Mouse (Mus musculus): ENCODE data around the gene Syt15. TPM values are rescaled to one million over a fixed set of nuclear protein-coding genes. Genes with fewer than 3 reads are reported as not detected.

Syt15 gene
- polyA plus RNA-seq, 1 experiment from 2014 or later, result 0.13 TPM

- Histone ChIP-seq H3K4me2 (ENCODE audit: low read depth, severe bottlenecking) (no peak overlapping the region), H3K27ac (replicated peaks; ENCODE audit: low read depth, low read length) (no peak overlapping the region), H3K4me1 (ENCODE audit: control insufficient read depth, insufficient read depth, low read length) (no peaks in the 10 kb centered on the region), H3K27me3 (ENCODE audit: control insufficient read depth, insufficient read depth, low read length) (no peaks in the 10 kb centered on the region), H3K9me3 (ENCODE audit: control insufficient read depth, low read length) (no peaks in the 10 kb centered on the region), H3K9ac (ENCODE audit: low read length) (no peak overlapping the region), H3K36me3 (ENCODE audit: control insufficient read depth, insufficient read depth, low read length) (0 out of 2 replicates have a peak, but pooled peaks cover 2% of the 10 kb centered on the region), H3K4me3 (ENCODE audit: low read depth, low read length) (no peak overlapping the region)
- DNase-seq (ENCODE audit: low spot score) (no peak), ATAC-seq (ENCODE audit: insufficient number of reproducible peaks, low FRiP score, low TSS enrichment, low read depth) (no peak)
- WGBS, result 84% methylated on average over 9 of the region's 9 CpGs
Measured at GRCm38 (mm10) chr14:34268046-34268445, 48.7 kb downstream of the Syt15 start.

DNA sequence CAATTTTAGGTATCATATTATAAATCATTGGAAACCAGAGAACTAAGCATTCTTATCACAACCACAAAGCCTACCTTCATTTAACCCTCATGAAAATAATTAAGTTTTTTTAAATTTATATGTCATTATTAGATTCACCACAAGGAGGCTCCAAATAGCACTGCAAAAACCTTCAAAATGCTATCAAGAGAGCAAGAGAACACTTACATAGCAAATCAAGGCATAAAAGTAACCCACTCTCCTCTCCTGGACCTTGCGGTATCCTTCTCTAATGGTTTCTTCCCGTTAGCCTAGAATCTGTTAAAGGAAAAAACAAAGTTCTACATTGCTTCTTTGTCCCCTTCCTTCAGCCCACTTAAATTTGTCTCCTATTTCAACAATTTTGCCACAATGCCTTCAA is 53.9 kb downstream of the Syt15 start:
- no peak for DNase-seq (ENCODE audit: low spot score)
- H3K4me1 ChIP-seq (ENCODE audit: control insufficient read depth, insufficient read depth, low read length), result no peaks in the 10 kb centered on the region
- H3K27me3 ChIP-seq (ENCODE audit: control insufficient read depth, insufficient read depth, low read length), result no peaks in the 10 kb centered on the region
- H3K4me2 ChIP-seq (ENCODE audit: low read depth, severe bottlenecking), result no peak overlapping the region
- no peaks in the 10 kb centered on the region for H3K9me3 ChIP-seq (ENCODE audit: control insufficient read depth, low read length)
- ATAC-seq (ENCODE audit: insufficient number of reproducible peaks, low FRiP score, low TSS enrichment, low read depth), result no peak
- no peak overlapping the region for H3K9ac ChIP-seq (ENCODE audit: low read length)
- no peaks in the 10 kb centered on the region for H3K36me3 ChIP-seq (ENCODE audit: control insufficient read depth, insufficient read depth, low read length)
- no peak overlapping the region for H3K27ac ChIP-seq (replicated peaks; ENCODE audit: low read depth, low read length)
- 72% methylated on average over 2 of the region's 2 CpGs for WGBS
- no peak overlapping the region for H3K4me3 ChIP-seq (ENCODE audit: low read depth, low read length)

- H3K4me2 ChIP-seq (ENCODE audit: low read depth, severe bottlenecking), result no peak overlapping the region
- DNase-seq (ENCODE audit: low spot score), result no peak
- 90% methylated on average over 3 of the region's 3 CpGs for WGBS
Measured at GRCm38 (mm10) chr14:34274141-34274540, 54.7 kb downstream of the Syt15 start.

DNA sequence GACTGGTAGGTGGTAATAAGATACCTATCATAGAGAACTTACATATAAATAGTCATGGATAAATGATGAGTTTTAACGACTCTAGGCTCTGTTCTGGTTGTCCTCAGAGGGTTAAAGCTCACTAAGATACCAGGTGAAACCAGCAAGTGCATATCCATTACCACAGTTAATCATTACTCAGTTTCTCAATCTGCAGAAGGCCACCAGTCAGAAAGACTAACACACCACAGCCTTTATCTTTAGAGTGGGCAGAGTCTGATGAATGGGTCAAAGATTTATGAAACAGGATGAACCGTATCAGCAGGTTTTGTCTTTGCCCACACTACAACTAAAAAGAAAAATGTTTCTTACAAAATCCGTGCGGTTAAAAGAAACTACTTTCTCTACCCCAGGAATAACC is 55.8 kb downstream of the Syt15 start:
- H3K4me1 ChIP-seq (ENCODE audit: control insufficient read depth, insufficient read depth, low read length), result no peaks in the 10 kb centered on the region
- no peak for ATAC-seq (ENCODE audit: insufficient number of reproducible peaks, low FRiP score, low TSS enrichment, low read depth)
- DNase-seq (ENCODE audit: low spot score), result no peak

More at GRCm38 (mm10) chr14:34274141-34274540, 54.7 kb downstream of the Syt15 start:
- H3K9ac ChIP-seq (ENCODE audit: low read length), result no peak overlapping the region
- no peak for ATAC-seq (ENCODE audit: insufficient number of reproducible peaks, low FRiP score, low TSS enrichment, low read depth)
- H3K4me1 ChIP-seq (ENCODE audit: control insufficient read depth, insufficient read depth, low read length), result no peaks in the 10 kb centered on the region
- H3K9me3 ChIP-seq (ENCODE audit: control insufficient read depth, low read length), result no peaks in the 10 kb centered on the region
- H3K36me3 ChIP-seq (ENCODE audit: control insufficient read depth, insufficient read depth, low read length), result no peaks in the 10 kb centered on the region
- H3K27me3 ChIP-seq (ENCODE audit: control insufficient read depth, insufficient read depth, low read length), result no peaks in the 10 kb centered on the region
- H3K27ac ChIP-seq (replicated peaks; ENCODE audit: low read depth, low read length), result no peak overlapping the region
- no peak overlapping the region for H3K4me3 ChIP-seq (ENCODE audit: low read depth, low read length)

GRCm38 (mm10) chr14:34279726-34280125 is 60.3 kb downstream of the Syt15 start:
- ATAC-seq (ENCODE audit: insufficient number of reproducible peaks, low FRiP score, low TSS enrichment, low read depth), result no peak
- no peak overlapping the region for H3K4me3 ChIP-seq (ENCODE audit: low read depth, low read length)
- 86% methylated on average over 4 of the region's 4 CpGs for WGBS
- no peak overlapping the region for H3K4me2 ChIP-seq (ENCODE audit: low read depth, severe bottlenecking)
- DNase-seq (ENCODE audit: low spot score), result no peak
- no peaks in the 10 kb centered on the region for H3K36me3 ChIP-seq (ENCODE audit: control insufficient read depth, insufficient read depth, low read length)
- no peaks in the 10 kb centered on the region for H3K9me3 ChIP-seq (ENCODE audit: control insufficient read depth, low read length)
- no peaks in the 10 kb centered on the region for H3K27me3 ChIP-seq (ENCODE audit: control insufficient read depth, insufficient read depth, low read length)
- H3K9ac ChIP-seq (ENCODE audit: low read length), result no peak overlapping the region
- no peaks in the 10 kb centered on the region for H3K4me1 ChIP-seq (ENCODE audit: control insufficient read depth, insufficient read depth, low read length)
- no peak overlapping the region for H3K27ac ChIP-seq (replicated peaks; ENCODE audit: low read depth, low read length)

More for the DNA sequence above, 55.8 kb downstream of the Syt15 start:
- Histone ChIP-seq H3K4me2 (ENCODE audit: low read depth, severe bottlenecking) (no peak overlapping the region), H3K36me3 (ENCODE audit: control insufficient read depth, insufficient read depth, low read length) (no peaks in the 10 kb centered on the region), H3K9ac (ENCODE audit: low read length) (no peak overlapping the region), H3K9me3 (ENCODE audit: control insufficient read depth, low read length) (no peaks in the 10 kb centered on the region), H3K27ac (replicated peaks; ENCODE audit: low read depth, low read length) (no peak overlapping the region), H3K27me3 (ENCODE audit: control insufficient read depth, insufficient read depth, low read length) (no peaks in the 10 kb centered on the region), H3K4me3 (ENCODE audit: low read depth, low read length) (no peak overlapping the region)
- 94% methylated on average over 4 of the region's 4 CpGs for WGBS

Other genes with a start within 250 kb of the Syt15 start
- 0.08 and 0.09 TPM in 2 replicates for gene Zfp488, start 240.8 kb upstream of the Syt15 start, polyA plus RNA-seq (2014; fragmentation: Nextera tagmentation; extraction: Ambion mirVana)
- not detected in 2 replicates for gene Gm30083, start 204.4 kb upstream of the Syt15 start, polyA plus RNA-seq (2014; fragmentation: Nextera tagmentation; extraction: Ambion mirVana)
- not detected in 2 replicates for gene Gm5460, start 202.8 kb upstream of the Syt15 start, polyA plus RNA-seq (2014; fragmentation: Nextera tagmentation; extraction: Ambion mirVana)
- gene Antxrl, start 166.9 kb upstream of the Syt15 start, polyA plus RNA-seq (2014; fragmentation: Nextera tagmentation; extraction: Ambion mirVana), result not detected in 2 replicates
- 1.5 and 2.4 TPM in 2 replicates for gene Anxa8, start 133.6 kb upstream of the Syt15 start, polyA plus RNA-seq (2014; fragmentation: Nextera tagmentation; extraction: Ambion mirVana)
- gene A630023A22Rik, start 116.8 kb upstream of the Syt15 start, polyA plus RNA-seq (2014; fragmentation: Nextera tagmentation; extraction: Ambion mirVana), result not detected in 2 replicates
- gene Npy4r, start 67.1 kb upstream of the Syt15 start, polyA plus RNA-seq (2014; fragmentation: Nextera tagmentation; extraction: Ambion mirVana), result not detected in 2 replicates
- gene Gprin2, start 17.9 kb upstream of the Syt15 start, polyA plus RNA-seq (2014; fragmentation: Nextera tagmentation; extraction: Ambion mirVana), result 0.41 and 0.44 TPM in 2 replicates
- gene Shld2, start 90.9 kb downstream of the Syt15 start, polyA plus RNA-seq (2014; fragmentation: Nextera tagmentation; extraction: Ambion mirVana), result 11.7 and 12.7 TPM in 2 replicates
- 76.3 and 83.7 TPM in 2 replicates for gene Glud1, start 91.1 kb downstream of the Syt15 start, polyA plus RNA-seq (2014; fragmentation: Nextera tagmentation; extraction: Ambion mirVana)
- gene Fam25c, start 135.8 kb downstream of the Syt15 start, polyA plus RNA-seq (2014; fragmentation: Nextera tagmentation; extraction: Ambion mirVana), result not detected in 2 replicates
- 3.1 and 3.5 TPM in 2 replicates for gene Sncg, start 155.2 kb downstream of the Syt15 start, polyA plus RNA-seq (2014; fragmentation: Nextera tagmentation; extraction: Ambion mirVana)
- 5.8 and 6.3 TPM in 2 replicates for gene Mmrn2, start 155.9 kb downstream of the Syt15 start, polyA plus RNA-seq (2014; fragmentation: Nextera tagmentation; extraction: Ambion mirVana)

All from limb, embryonic 11.5 days (tissue).